Mouse (Mus musculus): ENCODE data around the gene Atxn2. TPM values are rescaled to one million over a fixed set of nuclear protein-coding genes. Genes with fewer than 3 reads are reported as not detected.
A peak's percentile ranks its signal among the peaks of the same experiment; 100 is the strongest.

Gene Atxn2
- total RNA-seq, 1 experiment from 2014 or later = 56.5 TPM

DNA sequence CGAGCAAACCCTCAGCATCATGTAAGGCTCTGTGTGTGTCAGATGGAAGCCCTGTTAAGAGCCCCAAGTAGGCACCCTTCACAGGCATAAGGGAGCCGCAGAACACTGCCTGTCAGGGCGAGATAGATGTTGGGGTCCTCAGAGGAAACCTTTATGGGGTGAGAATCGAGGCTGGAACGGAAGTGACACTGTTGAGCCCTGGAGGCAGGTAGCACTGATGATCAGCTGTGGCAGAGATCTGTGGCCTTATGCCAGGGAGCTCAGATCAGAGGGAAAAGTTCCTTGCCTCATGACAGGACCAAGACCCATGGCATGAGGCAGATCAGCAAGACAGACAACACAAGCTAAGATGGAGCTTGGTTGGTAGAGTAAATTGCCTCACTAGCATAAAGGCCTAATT lies 110.0 kb downstream of the Atxn2 start:
- ATAC-seq (replicated peaks in 1 of 2; ENCODE audit: insufficient read depth in 1 of 2, low FRiP score in 2 of 2, low TSS enrichment in 1 of 2, low read depth in 1 of 2, poor library complexity in 2 of 2, severe bottlenecking in 2 of 2) = no peak

DNA sequence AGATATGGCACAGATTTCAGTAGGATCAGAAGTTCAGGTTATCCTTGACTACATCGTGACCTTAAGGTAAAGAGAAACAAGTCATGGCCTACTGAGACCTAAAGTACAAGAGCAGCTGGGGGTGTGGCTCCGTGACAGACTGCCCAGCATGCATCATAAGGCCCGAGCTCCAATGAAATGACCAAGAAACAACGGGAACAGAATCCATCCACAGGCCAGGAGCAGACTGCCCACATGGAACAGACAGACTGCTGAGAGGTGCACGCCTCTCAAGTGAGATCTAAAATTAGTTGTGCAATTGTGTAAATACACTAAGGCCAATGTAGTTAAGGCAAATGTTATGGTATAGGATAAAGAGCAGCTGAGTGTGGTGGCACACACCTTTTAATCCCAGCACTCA lies 110.4 kb downstream of the Atxn2 start:
- ATAC-seq (replicated peaks in 1 of 2; ENCODE audit: insufficient read depth in 1 of 2, low FRiP score in 2 of 2, low TSS enrichment in 1 of 2, low read depth in 1 of 2, poor library complexity in 2 of 2, severe bottlenecking in 2 of 2) = no peak

DNA sequence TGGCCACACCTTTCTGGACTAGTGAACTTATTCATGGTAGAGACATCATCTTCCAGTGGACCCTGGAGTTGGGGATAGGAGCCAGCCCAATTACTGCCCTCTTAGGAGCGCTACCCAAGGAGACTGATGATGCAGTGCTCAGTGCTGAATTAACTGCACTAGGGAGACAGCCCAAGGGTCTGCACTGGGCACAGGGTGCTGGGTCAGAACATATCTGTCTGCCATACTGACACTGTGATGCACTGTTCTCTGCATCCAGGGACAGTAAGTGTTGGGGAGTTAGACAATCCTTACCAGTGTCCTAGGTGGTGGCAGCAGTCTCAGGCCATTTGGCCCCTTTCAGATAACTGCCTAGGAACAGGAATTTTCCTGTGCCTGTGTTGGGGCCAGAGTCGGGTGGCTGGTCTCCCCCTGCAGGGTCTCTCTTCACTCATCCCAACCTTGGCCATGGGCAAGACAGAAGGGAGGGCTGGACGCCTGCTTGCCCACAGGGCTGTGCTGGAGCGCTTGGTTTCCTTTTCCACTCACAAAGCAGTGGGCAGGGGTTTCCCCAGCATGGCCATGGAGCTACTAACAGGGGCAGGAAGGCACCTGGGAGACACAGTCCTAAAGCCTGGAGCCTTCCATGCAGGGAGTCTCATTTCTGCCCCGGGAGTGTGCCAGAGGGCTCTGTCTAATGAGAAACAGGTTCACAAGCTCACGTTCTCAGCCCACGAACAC lies 111.8 kb downstream of the Atxn2 start:
- no peak for ATAC-seq (replicated peaks in 1 of 2; ENCODE audit: insufficient read depth in 1 of 2, low FRiP score in 2 of 2, low TSS enrichment in 1 of 2, low read depth in 1 of 2, poor library complexity in 2 of 2, severe bottlenecking in 2 of 2)

DNA sequence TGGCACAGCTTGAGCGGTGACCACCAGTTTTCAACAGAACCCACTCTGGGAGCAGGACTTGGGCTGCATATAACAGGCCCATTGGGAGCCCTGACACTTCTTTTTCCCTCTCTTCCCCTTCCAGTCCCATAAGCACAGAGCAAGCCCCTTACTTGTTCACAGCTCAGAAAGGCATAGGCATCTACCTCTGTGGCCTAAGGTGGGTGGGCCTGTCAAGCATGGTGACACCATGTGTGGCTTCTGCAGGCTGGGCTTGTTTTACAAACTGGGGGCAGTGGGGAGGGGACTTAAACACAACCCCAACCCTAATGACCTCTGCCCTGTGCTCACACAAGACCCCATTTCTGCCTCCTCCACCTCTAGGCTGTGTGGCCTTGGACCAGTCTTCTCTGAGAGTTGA lies 112.5 kb downstream of the Atxn2 start:
- no peak for ATAC-seq (replicated peaks in 1 of 2; ENCODE audit: insufficient read depth in 1 of 2, low FRiP score in 2 of 2, low TSS enrichment in 1 of 2, low read depth in 1 of 2, poor library complexity in 2 of 2, severe bottlenecking in 2 of 2)

DNA sequence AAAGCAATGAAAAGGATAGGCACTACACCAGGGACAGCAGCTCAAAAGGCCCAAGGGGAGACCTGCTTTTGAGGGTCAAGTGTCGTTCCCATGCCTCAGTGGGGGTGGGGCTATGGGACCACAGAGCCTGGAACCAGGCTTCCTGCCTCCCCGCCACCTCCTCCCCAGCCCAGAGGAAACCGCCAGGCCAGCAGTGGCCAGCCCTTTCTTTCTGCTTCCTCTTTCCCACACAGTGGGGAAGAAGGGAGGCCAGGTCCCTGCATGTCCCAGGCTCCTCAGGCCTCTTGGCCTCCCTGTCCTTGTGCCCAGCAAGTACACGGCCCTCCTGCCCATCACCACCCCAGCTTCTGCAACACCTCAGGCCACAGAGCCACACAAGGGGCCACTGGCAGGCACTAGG lies 113.0 kb downstream of the Atxn2 start:
- ATAC-seq (replicated peaks in 1 of 2; ENCODE audit: insufficient read depth in 1 of 2, low FRiP score in 2 of 2, low TSS enrichment in 1 of 2, low read depth in 1 of 2, poor library complexity in 2 of 2, severe bottlenecking in 2 of 2) = peak; percentile 61 to 72

DNA sequence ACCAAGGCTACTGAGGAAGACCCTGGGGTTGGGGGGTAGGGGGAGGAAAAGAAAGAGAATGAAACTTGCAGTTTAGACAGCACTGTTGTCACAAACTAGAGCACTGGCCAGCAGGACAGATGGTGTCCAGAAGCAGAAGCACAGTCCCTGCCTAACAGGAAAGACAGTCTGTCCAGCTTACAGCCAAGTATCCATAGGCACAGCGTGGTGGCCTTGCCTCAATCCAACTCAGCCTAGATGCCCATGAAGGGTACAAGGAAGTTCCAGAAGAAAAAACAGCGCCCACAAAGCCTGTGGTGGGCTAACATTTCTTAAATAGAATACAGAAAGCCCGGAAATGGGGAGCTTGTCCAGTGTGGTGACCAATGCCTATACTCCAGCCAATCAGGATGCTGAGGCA lies 114.5 kb downstream of the Atxn2 start:
- no peak for ATAC-seq (replicated peaks in 1 of 2; ENCODE audit: insufficient read depth in 1 of 2, low FRiP score in 2 of 2, low TSS enrichment in 1 of 2, low read depth in 1 of 2, poor library complexity in 2 of 2, severe bottlenecking in 2 of 2)

DNA sequence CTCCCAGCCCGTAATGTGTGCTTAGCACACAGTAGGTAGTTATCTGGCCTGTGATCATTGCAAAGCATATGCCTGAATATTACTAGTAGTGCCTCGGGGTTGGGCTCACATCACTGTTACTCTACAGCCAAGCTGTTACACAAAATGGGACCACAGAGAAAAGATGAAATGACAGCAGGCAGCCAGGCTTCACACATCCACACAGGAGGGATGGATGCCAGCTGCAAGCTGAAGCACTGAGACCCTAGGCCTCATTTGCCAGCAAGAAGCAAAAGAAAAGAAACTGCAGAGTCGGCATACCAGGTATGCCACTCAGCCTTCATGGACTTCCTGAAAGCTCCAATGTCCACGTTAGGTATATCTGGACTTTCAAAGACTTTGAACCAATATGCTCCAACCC lies 116.7 kb downstream of the Atxn2 start:
- ATAC-seq (replicated peaks in 1 of 2; ENCODE audit: insufficient read depth in 1 of 2, low FRiP score in 2 of 2, low TSS enrichment in 1 of 2, low read depth in 1 of 2, poor library complexity in 2 of 2, severe bottlenecking in 2 of 2) = no peak

DNA sequence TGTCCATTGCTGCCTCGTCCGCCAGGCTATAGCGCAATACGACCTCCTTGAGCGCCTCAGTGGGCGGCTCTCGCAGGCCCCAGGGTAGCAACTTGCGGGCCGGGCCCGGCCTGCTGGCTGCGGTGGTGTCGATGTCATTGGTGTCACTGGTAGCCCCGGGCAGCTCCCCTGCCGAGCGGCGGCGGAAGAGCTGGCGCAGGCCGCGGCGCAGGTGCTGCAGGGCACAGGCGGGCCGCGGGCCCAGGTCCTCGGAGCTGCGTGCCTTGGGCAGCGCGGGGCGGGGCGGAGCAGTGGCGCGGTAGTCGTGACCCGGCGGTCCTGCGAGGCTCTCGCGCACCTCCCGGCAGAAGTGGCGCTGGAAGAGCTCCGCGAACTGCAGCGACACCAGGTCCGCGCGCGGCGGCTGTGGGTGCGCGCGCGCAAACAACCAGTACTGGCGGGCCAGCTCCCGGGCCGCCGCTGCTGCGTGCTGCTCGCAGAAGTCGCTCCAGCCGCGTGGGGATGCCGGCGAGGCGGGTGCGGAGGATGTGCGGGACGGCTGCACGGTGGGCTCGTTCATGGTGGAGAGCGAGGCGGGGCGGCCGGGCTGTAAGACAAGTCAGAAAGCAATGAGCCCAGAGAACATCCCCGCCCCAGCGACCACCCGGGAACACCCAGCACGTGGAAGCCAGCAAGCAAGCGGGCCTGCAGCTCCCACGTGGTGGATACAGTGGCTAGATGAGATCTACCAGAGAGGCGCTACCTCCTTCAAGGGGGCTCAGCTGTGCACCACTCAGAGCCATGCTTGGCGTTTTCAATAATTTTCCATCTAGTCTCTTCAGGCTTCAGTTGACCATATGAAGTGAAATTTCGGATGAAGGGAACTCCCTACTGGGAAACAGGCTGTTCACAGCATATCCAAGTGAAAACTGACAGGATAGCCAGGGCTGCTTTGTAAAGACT lies 117.6 kb downstream of the Atxn2 start:
- ATAC-seq (replicated peaks in 1 of 2; ENCODE audit: insufficient read depth in 1 of 2, low FRiP score in 2 of 2, low TSS enrichment in 1 of 2, low read depth in 1 of 2, poor library complexity in 2 of 2, severe bottlenecking in 2 of 2) = no peak

DNA sequence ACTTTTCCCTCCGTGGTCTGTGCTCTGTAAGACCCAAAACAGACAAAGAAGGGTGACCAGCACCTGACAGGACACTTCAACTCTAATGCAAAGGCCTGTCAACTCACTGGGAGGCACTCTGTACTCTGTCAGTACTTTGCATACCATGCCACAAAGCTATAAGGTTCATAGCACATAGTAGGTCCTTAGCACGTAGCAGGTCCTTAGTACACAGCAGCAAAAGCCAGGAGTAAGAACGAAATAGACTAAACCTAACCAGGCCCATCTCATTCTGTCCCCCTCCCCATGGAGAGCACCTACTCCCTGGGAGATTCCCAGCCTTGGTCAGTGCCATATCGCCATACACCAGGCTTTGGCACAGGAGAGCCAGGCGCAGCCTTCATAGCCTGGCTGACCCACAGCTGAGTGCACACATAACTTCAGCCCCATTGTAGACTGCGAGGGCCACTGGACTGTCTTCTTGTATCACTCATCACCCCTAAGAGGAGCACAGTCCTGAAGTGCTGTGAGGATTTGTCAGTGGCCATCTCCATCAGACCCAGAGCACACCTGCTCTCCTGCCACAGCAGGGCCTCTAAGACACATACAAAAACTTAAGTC lies 120.0 kb downstream of the Atxn2 start:
- no peak for ATAC-seq (replicated peaks in 1 of 2; ENCODE audit: insufficient read depth in 1 of 2, low FRiP score in 2 of 2, low TSS enrichment in 1 of 2, low read depth in 1 of 2, poor library complexity in 2 of 2, severe bottlenecking in 2 of 2)

DNA sequence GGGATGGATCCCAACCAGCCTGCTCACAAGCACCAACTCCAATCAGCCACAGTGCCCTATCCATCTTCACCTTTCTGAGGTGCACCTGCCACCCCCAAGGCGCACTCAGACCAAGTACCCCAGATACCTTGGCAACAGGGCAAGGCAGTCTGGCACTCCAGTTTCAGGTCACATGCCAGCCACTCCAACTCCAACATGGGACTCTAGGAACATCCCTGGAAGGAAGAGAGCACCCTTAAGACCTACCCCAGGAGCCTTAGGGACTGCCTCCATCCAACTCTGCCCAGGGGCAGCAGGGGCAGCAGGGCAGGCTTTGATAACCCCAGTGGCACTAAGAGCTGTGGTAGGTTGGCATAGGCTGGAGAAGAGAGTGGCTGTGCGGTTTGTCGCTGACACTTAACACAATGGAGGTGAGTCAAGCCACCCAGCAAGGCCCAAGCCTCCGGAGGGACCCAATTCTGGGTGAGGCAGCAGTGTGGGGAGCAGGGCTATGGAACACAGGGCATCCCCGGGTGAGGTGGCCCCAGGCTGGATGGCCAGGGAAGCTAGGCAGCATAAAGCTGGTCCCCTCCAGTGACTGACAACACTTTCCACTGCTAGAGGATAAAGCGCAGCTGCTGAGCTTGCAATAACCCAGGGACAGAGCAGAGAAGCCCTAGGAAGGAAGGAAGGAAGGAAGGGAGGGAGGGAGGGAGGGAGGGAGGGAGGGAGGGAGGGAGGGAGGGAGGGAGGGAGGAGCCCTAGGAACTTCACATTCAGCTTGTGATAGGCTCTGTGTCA lies 121.4 kb downstream of the Atxn2 start:
- ATAC-seq (replicated peaks in 1 of 2; ENCODE audit: insufficient read depth in 1 of 2, low FRiP score in 2 of 2, low TSS enrichment in 1 of 2, low read depth in 1 of 2, poor library complexity in 2 of 2, severe bottlenecking in 2 of 2) = no peak

DNA sequence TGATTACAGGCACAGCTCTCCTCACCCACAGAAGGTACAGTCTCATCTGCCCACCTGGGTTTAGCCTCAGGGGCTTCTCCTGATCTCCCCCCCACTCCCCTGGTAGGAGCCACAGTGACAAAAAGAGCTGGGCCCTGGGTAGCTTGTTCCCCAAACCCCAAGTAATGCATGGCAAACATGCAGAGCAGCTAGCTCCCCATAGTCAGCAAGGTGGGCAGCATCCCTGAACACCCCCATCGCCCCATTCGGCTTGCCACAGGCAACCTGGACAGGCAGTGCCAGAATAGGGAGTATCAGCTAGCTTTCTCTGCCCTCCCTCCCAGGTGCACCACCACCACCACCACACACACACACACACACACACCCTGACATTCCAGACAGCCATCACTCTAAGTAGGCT lies 122.0 kb downstream of the Atxn2 start:
- ATAC-seq (replicated peaks in 1 of 2; ENCODE audit: insufficient read depth in 1 of 2, low FRiP score in 2 of 2, low TSS enrichment in 1 of 2, low read depth in 1 of 2, poor library complexity in 2 of 2, severe bottlenecking in 2 of 2) = no peak

DNA sequence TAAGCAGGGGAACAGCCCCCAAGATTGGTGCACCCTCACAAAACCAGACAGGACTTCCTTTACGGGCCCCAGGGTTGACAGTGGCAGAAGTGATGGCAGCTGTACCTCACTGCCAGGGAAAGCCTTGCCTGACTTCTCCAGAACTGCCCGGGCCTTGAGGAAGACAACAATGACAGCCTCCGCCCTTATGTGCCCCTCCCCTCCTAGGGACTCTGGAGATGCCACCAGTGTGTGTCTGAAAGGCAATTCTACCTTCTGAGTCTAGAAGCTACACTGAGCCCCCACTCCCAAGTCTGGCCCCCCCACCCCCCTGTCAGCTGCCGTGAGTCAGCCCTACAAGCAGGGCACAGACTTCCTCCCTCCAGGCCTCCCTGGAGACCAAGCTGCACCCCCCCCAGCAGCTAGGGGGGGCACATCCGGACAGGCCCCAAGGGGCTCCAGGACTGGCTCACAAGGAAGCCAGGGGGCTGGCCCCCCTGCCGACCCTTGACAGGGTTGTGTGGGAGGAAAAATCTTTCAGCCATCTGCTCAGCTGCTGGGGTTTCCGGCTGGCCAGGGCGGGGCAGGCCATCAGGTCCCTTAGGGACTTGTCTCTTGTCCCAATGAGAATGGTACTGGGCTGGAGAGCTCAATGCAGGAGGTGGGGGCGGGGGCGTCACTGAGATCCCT lies 122.6 kb downstream of the Atxn2 start:
- peak in 1 of 2 experiments; percentile 17; a peak in 2 of 4 replicates for ATAC-seq (replicated peaks in 1 of 2; ENCODE audit: insufficient read depth in 1 of 2, low FRiP score in 2 of 2, low TSS enrichment in 1 of 2, low read depth in 1 of 2, poor library complexity in 2 of 2, severe bottlenecking in 2 of 2)

DNA sequence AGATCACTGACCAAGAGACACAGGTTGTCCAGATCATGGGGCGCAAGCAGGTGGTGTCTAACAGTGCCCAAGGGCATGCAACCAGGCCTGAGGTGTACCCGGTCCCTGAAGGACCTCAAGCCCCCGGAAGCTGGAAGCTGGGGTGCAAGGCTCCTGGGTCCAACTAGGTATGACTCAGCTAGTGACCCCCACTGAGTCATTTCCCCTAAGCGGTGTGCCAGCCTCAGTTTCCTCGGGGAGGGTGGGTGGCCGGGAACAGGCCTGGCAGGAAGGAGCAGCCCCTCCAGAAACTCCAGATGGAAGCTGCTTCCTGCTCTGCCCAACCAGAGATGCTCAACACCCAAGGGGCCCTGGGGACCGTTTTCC lies 123.1 kb downstream of the Atxn2 start:
- ATAC-seq (replicated peaks in 1 of 2; ENCODE audit: insufficient read depth in 1 of 2, low FRiP score in 2 of 2, low TSS enrichment in 1 of 2, low read depth in 1 of 2, poor library complexity in 2 of 2, severe bottlenecking in 2 of 2) = no peak

DNA sequence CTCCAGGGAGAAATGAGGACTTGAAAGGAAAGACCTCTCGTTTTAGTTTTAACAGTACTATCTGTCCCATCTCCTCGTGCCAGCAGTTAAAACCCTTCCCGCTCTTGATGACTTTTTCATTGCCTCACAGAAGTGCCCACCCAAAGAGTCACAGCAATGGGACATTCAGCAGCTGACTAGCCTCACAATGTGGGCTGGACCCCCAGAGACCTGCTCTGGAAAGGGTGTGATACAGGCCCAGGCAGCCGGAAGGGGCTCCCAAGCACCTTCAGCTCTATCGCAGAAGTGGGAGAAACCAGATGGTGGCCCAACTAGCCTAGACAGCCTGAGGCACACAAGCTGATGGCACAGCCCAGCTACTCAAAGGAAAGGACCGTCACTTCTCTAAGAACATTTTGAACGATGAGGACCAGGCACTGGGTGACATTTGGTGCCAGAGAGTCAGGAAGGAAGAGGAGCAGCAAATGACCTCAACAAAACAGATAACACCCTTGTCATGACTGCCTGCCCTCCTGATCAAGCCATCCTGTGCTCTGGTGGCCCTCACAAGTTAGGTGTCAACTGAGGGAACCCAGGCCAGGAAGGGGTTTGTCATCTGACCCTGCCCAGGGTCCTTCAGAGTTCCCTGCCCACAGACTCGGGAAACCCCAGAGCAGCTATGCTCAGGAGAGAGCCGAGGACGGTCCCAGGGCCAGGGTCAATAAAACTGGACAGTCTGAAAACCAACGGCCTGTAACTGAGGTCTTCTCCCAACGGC lies 124.0 kb downstream of the Atxn2 start:
- no peak for ATAC-seq (replicated peaks in 1 of 2; ENCODE audit: insufficient read depth in 1 of 2, low FRiP score in 2 of 2, low TSS enrichment in 1 of 2, low read depth in 1 of 2, poor library complexity in 2 of 2, severe bottlenecking in 2 of 2)

DNA sequence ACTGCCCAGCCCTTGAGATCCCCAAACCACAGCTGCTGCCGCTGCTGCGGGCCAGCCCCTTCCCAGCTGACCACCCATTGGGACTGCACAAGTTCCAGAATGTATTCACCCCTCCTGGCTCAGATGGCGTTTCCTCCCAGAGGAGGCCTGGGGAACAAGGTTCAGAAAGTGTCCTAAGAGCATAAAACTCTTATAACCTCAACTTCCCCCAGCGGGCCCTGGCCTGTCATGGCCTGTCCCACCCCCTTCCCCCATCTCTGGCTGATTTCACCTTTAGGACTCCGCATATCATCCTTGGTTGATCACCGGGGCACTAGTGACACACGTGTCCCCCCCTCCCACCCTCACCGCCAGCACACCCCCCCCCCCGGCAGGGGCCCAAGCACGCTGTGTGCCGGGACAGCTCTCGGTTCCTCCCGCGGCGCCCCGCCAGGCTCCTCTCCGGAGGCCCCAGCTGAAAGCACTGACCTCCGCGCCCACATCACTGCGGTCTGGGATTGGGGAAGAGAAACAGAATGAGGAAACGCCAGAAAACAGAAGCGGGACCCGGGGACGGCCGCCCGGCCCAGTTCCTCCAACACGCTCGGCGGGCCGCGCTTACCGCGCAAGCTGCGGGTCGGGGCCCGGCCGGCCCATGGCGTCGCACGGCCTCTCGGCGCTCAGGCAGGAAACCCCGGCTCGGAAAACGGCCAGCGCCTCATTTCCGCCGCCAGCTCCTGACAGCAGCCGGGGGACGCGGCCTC lies 125.0 kb downstream of the Atxn2 start:
- peak in 1 of 2 experiments; percentile 26; a peak in 1 of 4 replicates for ATAC-seq (replicated peaks in 1 of 2; ENCODE audit: insufficient read depth in 1 of 2, low FRiP score in 2 of 2, low TSS enrichment in 1 of 2, low read depth in 1 of 2, poor library complexity in 2 of 2, severe bottlenecking in 2 of 2)
